Mouse (Mus musculus): ENCODE measurements at regions not wholly inside any gene's neighbourhood (a gene's known extent, or its start where the extent isn't known, plus 50 kb on each side); places are given as distances from the start of the nearest gene placed in this dataset.

- 73% methylated on average over 1 of the region's 1 CpGs for WGBS
- ATAC-seq (ENCODE audit: low FRiP score, low TSS enrichment): no peak; the same call in 1 of the 2 replicates
- H3K9ac ChIP-seq (replicated peaks; ENCODE audit: low read length): no peak overlapping the region
- no peak overlapping the region for H3K27ac ChIP-seq (replicated peaks; ENCODE audit: low read depth, low read length)
- no peak overlapping the region for H3K4me2 ChIP-seq (ENCODE audit: low read length)
- peak; percentile 8 for DNase-seq
- H3K36me3 ChIP-seq (ENCODE audit: control insufficient read depth, insufficient read depth, low read length): no peaks in the 10 kb centered on the region
- no peaks in the 10 kb centered on the region for H3K27me3 ChIP-seq (ENCODE audit: control insufficient read depth, insufficient read depth, low read length)
- no peak overlapping the region for H3K4me3 ChIP-seq (replicated peaks; ENCODE audit: low read depth, low read length)
- H3K4me1 ChIP-seq (ENCODE audit: control insufficient read depth, insufficient read depth, low read length): no peaks in the 10 kb centered on the region
- no peaks in the 10 kb centered on the region for H3K9me3 ChIP-seq (ENCODE audit: control insufficient read depth, low read length)
These were observed 371.6 kb upstream of the Pcdh20 start for GRCm38 (mm10) chr14:88842746-88843145.

GRCm38 (mm10) chr14:88805699-88806098, 334.5 kb upstream of the Pcdh20 start:
- no peak overlapping the region for H3K27ac ChIP-seq (replicated peaks; ENCODE audit: low read depth, low read length)
- 54% methylated on average over 1 of the region's 1 CpGs for WGBS
- DNase-seq: peak; percentile 24
- no peaks in the 10 kb centered on the region for H3K9me3 ChIP-seq (ENCODE audit: control insufficient read depth, low read length)
- H3K4me3 ChIP-seq (replicated peaks; ENCODE audit: low read depth, low read length): no peak overlapping the region
- H3K4me2 ChIP-seq (ENCODE audit: low read length): no peak overlapping the region
- no peaks in the 10 kb centered on the region for H3K4me1 ChIP-seq (ENCODE audit: control insufficient read depth, insufficient read depth, low read length)
- H3K9ac ChIP-seq (replicated peaks; ENCODE audit: low read length): no peak overlapping the region
- no peak for ATAC-seq (ENCODE audit: low FRiP score, low TSS enrichment)
- no peaks in the 10 kb centered on the region for H3K27me3 ChIP-seq (ENCODE audit: control insufficient read depth, insufficient read depth, low read length)
- H3K36me3 ChIP-seq (ENCODE audit: control insufficient read depth, insufficient read depth, low read length): no peaks in the 10 kb centered on the region

- DNase-seq (no peak), ATAC-seq (ENCODE audit: low FRiP score, low TSS enrichment) (no peak)
- no peaks in the 10 kb centered on the region for H3K9me3 ChIP-seq (ENCODE audit: control insufficient read depth, low read length)
- H3K4me2 ChIP-seq (ENCODE audit: low read length): no peak overlapping the region
- WGBS: 95% methylated on average over 1 of the region's 1 CpGs
- H3K27ac ChIP-seq (replicated peaks; ENCODE audit: low read depth, low read length): no peak overlapping the region
- H3K4me3 ChIP-seq (replicated peaks; ENCODE audit: low read depth, low read length): no peak overlapping the region
- no peaks in the 10 kb centered on the region for H3K4me1 ChIP-seq (ENCODE audit: control insufficient read depth, insufficient read depth, low read length)
- no peaks in the 10 kb centered on the region for H3K36me3 ChIP-seq (ENCODE audit: control insufficient read depth, insufficient read depth, low read length)
- no peaks in the 10 kb centered on the region for H3K27me3 ChIP-seq (ENCODE audit: control insufficient read depth, insufficient read depth, low read length)
- no peak overlapping the region for H3K9ac ChIP-seq (replicated peaks; ENCODE audit: low read length)
These were observed 330.1 kb upstream of the Pcdh20 start for GRCm38 (mm10) chr14:88801328-88801727.

GRCm38 (mm10) chr14:88800493-88800892, 329.3 kb upstream of the Pcdh20 start:
- H3K4me3 ChIP-seq (replicated peaks; ENCODE audit: low read depth, low read length): no peak overlapping the region
- no peaks in the 10 kb centered on the region for H3K27me3 ChIP-seq (ENCODE audit: control insufficient read depth, insufficient read depth, low read length)
- H3K9me3 ChIP-seq (ENCODE audit: control insufficient read depth, low read length): no peaks in the 10 kb centered on the region
- DNase-seq: no peak
- no peak overlapping the region for H3K27ac ChIP-seq (replicated peaks; ENCODE audit: low read depth, low read length)
- no peak overlapping the region for H3K9ac ChIP-seq (replicated peaks; ENCODE audit: low read length)
- H3K36me3 ChIP-seq (ENCODE audit: control insufficient read depth, insufficient read depth, low read length): no peaks in the 10 kb centered on the region
- no peaks in the 10 kb centered on the region for H3K4me1 ChIP-seq (ENCODE audit: control insufficient read depth, insufficient read depth, low read length)
- H3K4me2 ChIP-seq (ENCODE audit: low read length): no peak overlapping the region
- ATAC-seq (ENCODE audit: low FRiP score, low TSS enrichment): no peak

All from midbrain, embryonic 14.5 days (tissue).